In the genomic region with DNA sequence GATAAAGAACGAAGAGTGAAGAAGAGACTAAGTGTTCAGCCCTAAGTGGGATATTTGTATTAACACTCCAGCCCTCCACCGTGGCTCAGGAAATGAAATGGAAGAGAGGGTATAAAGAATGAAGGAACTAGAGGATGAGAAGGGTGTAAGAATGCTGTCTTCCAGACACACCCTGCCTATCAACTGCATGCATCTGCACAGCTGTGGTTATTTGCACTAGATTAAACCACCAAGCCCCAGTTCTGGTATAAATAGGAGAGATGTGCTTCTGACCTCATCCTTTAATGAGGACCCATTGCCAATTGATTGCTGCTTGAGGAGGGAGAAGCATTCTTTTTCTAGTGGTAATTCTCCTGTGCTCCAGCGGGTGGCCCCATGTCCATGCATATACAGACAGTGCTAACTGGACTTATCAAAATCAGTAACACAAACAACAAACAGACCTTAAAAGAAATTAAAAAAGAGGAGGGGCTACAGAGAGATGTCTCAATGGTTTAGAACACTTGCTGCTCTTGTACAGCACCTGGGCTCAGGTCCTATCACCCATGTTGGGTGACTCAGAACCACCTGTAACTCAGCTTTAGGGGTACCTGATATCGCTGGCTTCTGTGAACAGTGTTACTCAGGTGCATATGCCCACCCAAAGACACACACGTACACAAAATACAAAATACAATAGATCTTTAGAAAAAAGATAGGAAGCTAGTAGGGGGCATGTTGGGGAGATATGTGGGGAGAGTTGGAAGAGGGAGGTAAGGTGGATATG, we compare ENCODE assay signal across 9 mouse cellular contexts.
DNase-seq lines count a peak whose midpoint lies in the region; ATAC-seq lines count a peak whose summit lies in the region.
"Had no signal": no experiment of that assay in that cellular context is flagged by ENCODE, and none has a peak within 500 bp of the region (broad histone marks: within the 10 kb centered on the region; RNA-seq: fewer than 3 reads in every experiment).

No protein-coding gene starts in this region.

- DNase-seq in frontal cortex, postnatal 25 days (ENCODE audit: low spot score in 2 of 2): no peak
- DNase-seq in right cerebral cortex, postnatal 4 days: peak; percentile 30
- no peak for DNase-seq in right cerebral cortex, postnatal 10 days (ENCODE audit: low spot score in 2 of 2)
- no peak for DNase-seq in limb, embryonic 10.5 days (ENCODE audit: low spot score)
- DNase-seq in layer of hippocampus, postnatal 14 days (ENCODE audit: low spot score in 2 of 2): no peak
- no peak for DNase-seq in spleen, adult 12 weeks (ENCODE audit: low spot score)

- no peaks in the 10 kb centered on the region for H3K9me3 ChIP-seq in hindbrain, embryonic 15.5 days
- no peaks in the 10 kb centered on the region for H3K9me3 ChIP-seq in limb, embryonic 10.5 days (replicated peaks)
- H3K9me3 ChIP-seq: lung, embryonic 15.5 days had no signal

- no peak overlapping the region for H3K27ac ChIP-seq in hindbrain, embryonic 15.5 days (replicated peaks)
- H3K27ac ChIP-seq in limb, embryonic 10.5 days: no peak overlapping the region
- H3K27ac ChIP-seq: lung, embryonic 15.5 days had no signal

- no peaks in the 10 kb centered on the region for H3K4me1 ChIP-seq in hindbrain, embryonic 15.5 days (replicated peaks)
- H3K4me1 ChIP-seq in limb, embryonic 10.5 days: no peaks in the 10 kb centered on the region
- H3K4me1 ChIP-seq: lung, embryonic 15.5 days had no signal

- no peaks in the 10 kb centered on the region for H3K27me3 ChIP-seq in hindbrain, embryonic 15.5 days
- no peaks in the 10 kb centered on the region for H3K27me3 ChIP-seq in limb, embryonic 10.5 days (ENCODE audit: low read depth, poor library complexity, severe bottlenecking)
- H3K27me3 ChIP-seq: lung, embryonic 15.5 days had no signal

- ATAC-seq in frontal cortex, adult (ENCODE audit: low TSS enrichment): peak; percentile 80
- ATAC-seq in hindbrain, embryonic 15.5 days (ENCODE audit: low FRiP score, low read depth): peak; percentile 65

- no peak overlapping the region for H3K9ac ChIP-seq in hindbrain, embryonic 15.5 days
- H3K9ac ChIP-seq: lung, embryonic 15.5 days had no signal

- no peak overlapping the region for H3K4me3 ChIP-seq in hindbrain, embryonic 15.5 days
- no peak overlapping the region for H3K4me3 ChIP-seq in limb, embryonic 10.5 days
- H3K4me3 ChIP-seq: lung, embryonic 15.5 days had no signal

- no peak overlapping the region for H3K4me2 ChIP-seq in hindbrain, embryonic 15.5 days
- H3K4me2 ChIP-seq: lung, embryonic 15.5 days had no signal

- H3K36me3 ChIP-seq in hindbrain, embryonic 15.5 days: no peaks in the 10 kb centered on the region
- H3K36me3 ChIP-seq in limb, embryonic 10.5 days: no peaks in the 10 kb centered on the region
- H3K36me3 ChIP-seq: lung, embryonic 15.5 days had no signal

- 66% methylated on average over 5 of the region's 5 CpGs for WGBS in hindbrain, embryonic 15.5 days
- WGBS in limb, embryonic 10.5 days: 76% methylated on average over 5 of the region's 5 CpGs
